Mouse (Mus musculus) WW6 (cell line): Measurements from ENCODE around the gene Cage1.

Experiments used
- DNase-seq: peaks from one replicate; pipeline ENCODE4 v3.0.0-alpha.2; 2013; ENCODE audit warnings: low read depth, low spot score

The Cage1 gene

GRCm38 (mm10) chr13:37965126-37965914, 71.5 kb downstream of the Cage1 start:
- DNase-seq: peak; percentile 54

GRCm38 (mm10) chr13:37964128-37965087, 72.5 kb downstream of the Cage1 start:
- no peak for DNase-seq

DNA sequence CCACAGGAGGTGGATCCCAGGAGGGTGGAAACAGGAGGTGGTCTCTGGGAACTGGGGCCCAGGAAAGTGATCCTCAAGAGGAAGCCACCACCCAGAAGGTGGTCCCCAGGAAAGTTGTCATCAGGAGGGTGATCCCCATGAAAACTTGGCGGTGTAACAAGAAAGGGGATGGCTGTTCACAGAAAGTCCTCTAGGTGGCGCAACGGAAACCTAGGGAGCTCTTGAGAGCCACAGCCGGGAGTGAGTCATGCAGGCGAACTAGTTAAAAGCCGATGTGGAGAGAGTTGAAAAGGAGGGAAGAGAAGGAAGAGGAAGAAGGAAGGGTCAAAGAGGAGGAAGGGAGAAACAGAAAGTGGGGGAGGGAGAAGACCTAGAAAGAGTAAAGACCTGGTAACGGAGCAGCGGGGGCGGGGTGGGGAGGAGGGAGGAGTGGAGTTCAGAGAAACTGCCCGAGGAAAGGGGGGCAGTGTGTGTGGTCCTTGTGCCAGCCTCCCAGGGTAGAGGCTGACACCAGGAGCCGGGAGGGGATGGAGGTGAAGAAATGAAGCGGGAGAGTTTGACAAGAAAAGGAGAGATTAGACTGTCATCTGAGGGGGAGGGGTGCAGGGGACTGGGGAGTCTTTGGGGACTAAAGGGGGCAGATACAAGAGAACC, 73.4 kb downstream of the Cage1 start:
- peak; percentile 54 for DNase-seq

GRCm38 (mm10) chr13:37962541-37962940, 74.3 kb downstream of the Cage1 start:
- no peak for DNase-seq

DNA sequence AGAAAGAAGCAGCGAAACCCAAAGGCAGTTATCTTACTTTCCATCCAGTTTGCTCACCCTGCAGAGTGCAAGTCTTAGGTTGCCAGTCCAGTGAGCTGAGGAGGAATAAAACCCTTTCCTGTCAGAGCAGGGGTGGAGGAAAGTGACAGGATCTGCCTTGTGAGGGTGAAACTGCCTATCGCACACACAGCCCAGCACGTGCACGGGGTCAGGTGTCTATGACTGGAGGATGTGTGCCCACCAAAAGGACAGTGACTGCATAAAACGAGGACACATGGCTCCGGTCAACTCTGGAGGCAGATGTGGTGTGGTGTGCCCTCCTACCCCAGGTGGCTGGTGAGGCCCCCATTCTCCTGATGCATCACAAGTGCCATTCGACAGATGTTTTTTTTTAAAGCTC, 76.9 kb downstream of the Cage1 start:
- DNase-seq: no peak

DNA sequence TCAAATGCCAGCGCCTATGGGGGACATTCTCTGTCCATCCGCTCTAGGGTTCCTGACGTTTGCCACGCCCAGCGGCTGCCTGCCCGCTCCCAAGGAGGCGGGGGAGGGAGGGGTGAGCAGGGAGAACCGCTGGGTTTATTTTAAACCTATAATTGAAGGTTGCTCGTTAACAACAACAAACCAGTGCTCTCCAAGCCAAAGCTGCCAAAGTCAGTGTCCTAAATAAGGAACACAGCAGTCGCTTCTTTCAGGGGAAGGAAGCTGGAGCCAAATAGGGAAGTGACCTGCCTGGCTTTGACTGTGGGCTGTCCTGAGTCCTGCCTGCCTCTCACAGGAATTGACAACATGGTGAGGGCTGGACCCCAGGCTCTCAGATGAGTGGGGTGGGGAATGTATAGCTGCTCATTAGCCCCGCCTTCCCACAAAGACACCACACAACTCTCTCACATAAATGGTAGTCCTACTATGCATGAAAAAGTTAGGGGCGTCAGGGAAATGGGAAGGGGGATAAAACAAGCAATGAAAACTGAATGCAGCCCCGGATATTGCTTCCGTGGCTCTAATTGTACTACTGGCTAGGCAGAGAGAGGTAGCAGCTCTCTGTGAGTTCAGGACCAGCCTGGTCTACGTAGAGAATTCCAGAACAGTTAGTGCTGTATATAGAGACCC, 77.5 kb downstream of the Cage1 start:
- no peak for DNase-seq

DNA sequence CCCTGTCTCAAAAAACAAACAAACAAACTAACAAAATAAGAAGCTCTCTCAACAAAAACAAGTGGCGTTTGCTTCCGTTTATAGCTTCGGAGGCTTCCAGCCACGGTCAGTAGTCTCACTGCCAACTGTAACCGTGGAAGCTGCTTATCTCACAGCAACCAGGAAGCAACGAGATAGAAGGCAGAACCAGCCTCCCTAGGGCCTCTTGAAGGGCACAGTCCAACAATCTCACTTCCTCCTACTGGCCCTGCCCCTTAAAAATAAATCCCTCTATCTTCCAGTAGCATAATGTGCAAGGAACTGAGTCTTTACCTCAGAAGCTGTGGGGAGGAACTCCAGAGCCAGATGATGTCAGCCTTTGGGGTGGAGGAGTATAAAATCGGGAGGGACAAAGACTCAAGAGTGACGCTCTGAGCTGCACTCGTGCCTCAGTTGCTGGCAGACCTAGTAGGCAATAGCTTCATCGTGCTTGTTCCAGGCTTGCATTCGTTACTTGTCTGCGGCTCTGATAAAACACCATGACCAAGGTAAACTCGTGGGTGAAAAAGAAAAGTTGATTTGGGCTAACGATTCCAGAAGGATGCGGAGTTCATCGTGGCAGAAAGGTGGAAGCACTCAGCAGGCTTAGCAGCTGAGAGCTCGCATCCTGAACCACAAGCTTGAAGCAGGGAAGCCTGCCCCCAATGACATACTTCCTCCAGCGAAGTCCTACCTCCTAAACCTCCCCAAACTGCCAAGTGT, 78.2 kb downstream of the Cage1 start:
- no peak for DNase-seq
